Mouse (Mus musculus) erythroblast, embryonic 14.5 days (primary cell): ENCODE results near the gene Map1b.

Experiments used
- GATA1 ChIP-seq: IDR thresholded peaks from 2 replicates; pipeline ENCODE4 v1.6.1; 2012; ENCODE audit warnings: low read length, inconsistent platforms, mixed read lengths
- TAL1 ChIP-seq: IDR thresholded peaks from 3 replicates; pipeline ENCODE4 v1.6.1; 2012; ENCODE audit warnings: low read length, inconsistent platforms, mixed read lengths

DNA sequence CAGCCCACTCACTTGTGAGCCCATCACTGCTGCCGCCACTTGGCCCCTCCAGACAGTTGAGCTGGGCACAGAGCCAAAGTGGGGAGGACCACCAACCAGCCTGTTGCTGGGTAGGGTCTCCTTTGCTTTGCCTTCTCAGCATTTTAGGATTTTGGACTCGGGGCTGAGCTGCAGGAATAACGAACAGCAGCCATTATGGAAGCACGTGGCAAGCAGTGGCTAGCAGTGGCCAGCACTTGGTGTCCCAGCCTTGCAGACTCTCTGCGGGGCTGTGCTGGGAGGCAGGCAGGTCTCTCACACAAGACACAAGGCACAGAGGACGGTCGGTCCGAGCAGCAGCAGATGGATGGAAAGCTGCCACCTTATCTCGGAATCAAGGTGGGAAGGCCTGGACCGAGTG, 31.4 kb downstream of the Map1b start:
- TF ChIP-seq GATA1 (no peak), TAL1 (no peak)
